Mouse (Mus musculus): ENCODE data around the gene Cacna1b. TPM values are rescaled to one million over a fixed set of nuclear protein-coding genes. Genes with fewer than 3 reads are reported as not detected.

The Cacna1b gene
- polyA plus RNA-seq, 1 experiment from 2014 or later = 2.1 TPM

GRCm38 (mm10) chr2:24684796-24685195 is 78.2 kb downstream of the Cacna1b start:
- DNase-seq (ENCODE audit: low spot score) = no peak
- Histone ChIP-seq H3K4me3 (ENCODE audit: low read depth, low read length) (no peak overlapping the region), H3K4me2 (ENCODE audit: low read depth, low read length) (no peak overlapping the region), H3K27ac (replicated peaks; ENCODE audit: low read depth, low read length) (no peak overlapping the region), H3K9me3 (replicated peaks; ENCODE audit: control insufficient read depth, low read length) (no peaks in the 10 kb centered on the region), H3K27me3 (ENCODE audit: control insufficient read depth, insufficient read depth, low read length) (peaks cover under 1% of the 10 kb centered on the region; the same call in 1 of the 2 replicates), H3K36me3 (replicated peaks; ENCODE audit: control insufficient read depth, insufficient read depth, low read depth, low read length) (no peaks in the 10 kb centered on the region), H3K4me1 (ENCODE audit: control insufficient read depth, insufficient read depth, low read length) (no peaks in the 10 kb centered on the region), H3K9ac (replicated peaks; ENCODE audit: low read length) (no peak overlapping the region)
- no peak for ATAC-seq (replicated peaks; ENCODE audit: insufficient number of reproducible peaks, low FRiP score, low TSS enrichment, low read depth)
- 89% methylated on average over 4 of the region's 4 CpGs for WGBS

GRCm38 (mm10) chr2:24683266-24683665 is 79.7 kb downstream of the Cacna1b start:
- ATAC-seq (replicated peaks; ENCODE audit: insufficient number of reproducible peaks, low FRiP score, low TSS enrichment, low read depth) = no peak
- Histone ChIP-seq H3K4me3 (ENCODE audit: low read depth, low read length) (no peak overlapping the region), H3K27ac (replicated peaks; ENCODE audit: low read depth, low read length) (no peak overlapping the region), H3K27me3 (ENCODE audit: control insufficient read depth, insufficient read depth, low read length) (peaks cover 2% of the 10 kb centered on the region; the same call in 1 of the 2 replicates), H3K4me2 (ENCODE audit: low read depth, low read length) (no peak overlapping the region), H3K36me3 (replicated peaks; ENCODE audit: control insufficient read depth, insufficient read depth, low read depth, low read length) (no peaks in the 10 kb centered on the region), H3K9ac (replicated peaks; ENCODE audit: low read length) (no peak overlapping the region), H3K9me3 (replicated peaks; ENCODE audit: control insufficient read depth, low read length) (no peaks in the 10 kb centered on the region), H3K4me1 (ENCODE audit: control insufficient read depth, insufficient read depth, low read length) (no peaks in the 10 kb centered on the region)
- WGBS = 93% methylated on average over 3 of the region's 3 CpGs
- DNase-seq (ENCODE audit: low spot score) = no peak

GRCm38 (mm10) chr2:24680731-24681130 is 82.2 kb downstream of the Cacna1b start:
- 88% methylated on average over 1 of the region's 1 CpGs for WGBS
- no peak for DNase-seq (ENCODE audit: low spot score)
- Histone ChIP-seq H3K36me3 (replicated peaks; ENCODE audit: control insufficient read depth, insufficient read depth, low read depth, low read length) (no peaks in the 10 kb centered on the region), H3K27ac (replicated peaks; ENCODE audit: low read depth, low read length) (no peak overlapping the region), H3K9me3 (replicated peaks; ENCODE audit: control insufficient read depth, low read length) (no peaks in the 10 kb centered on the region), H3K4me3 (ENCODE audit: low read depth, low read length) (no peak overlapping the region), H3K4me1 (ENCODE audit: control insufficient read depth, insufficient read depth, low read length) (no peaks in the 10 kb centered on the region), H3K4me2 (ENCODE audit: low read depth, low read length) (no peak overlapping the region), H3K27me3 (ENCODE audit: control insufficient read depth, insufficient read depth, low read length) (peaks cover 2% of the 10 kb centered on the region; the same call in 1 of the 2 replicates), H3K9ac (replicated peaks; ENCODE audit: low read length) (no peak overlapping the region)
- ATAC-seq (replicated peaks; ENCODE audit: insufficient number of reproducible peaks, low FRiP score, low TSS enrichment, low read depth) = no peak

- Histone ChIP-seq H3K27ac (replicated peaks; ENCODE audit: low read depth, low read length) (no peak overlapping the region), H3K4me2 (ENCODE audit: low read depth, low read length) (no peak overlapping the region), H3K36me3 (replicated peaks; ENCODE audit: control insufficient read depth, insufficient read depth, low read depth, low read length) (no peaks in the 10 kb centered on the region), H3K4me3 (ENCODE audit: low read depth, low read length) (no peak overlapping the region), H3K4me1 (ENCODE audit: control insufficient read depth, insufficient read depth, low read length) (no peaks in the 10 kb centered on the region), H3K9me3 (replicated peaks; ENCODE audit: control insufficient read depth, low read length) (no peaks in the 10 kb centered on the region), H3K27me3 (ENCODE audit: control insufficient read depth, insufficient read depth, low read length) (peaks cover 2% of the 10 kb centered on the region; the same call in 1 of the 2 replicates), H3K9ac (replicated peaks; ENCODE audit: low read length) (no peak overlapping the region)
- 83% methylated on average over 2 of the region's 2 CpGs for WGBS
- no peak for DNase-seq (ENCODE audit: low spot score)
- ATAC-seq (replicated peaks; ENCODE audit: insufficient number of reproducible peaks, low FRiP score, low TSS enrichment, low read depth) = no peak
These were observed 82.8 kb downstream of the Cacna1b start for GRCm38 (mm10) chr2:24680176-24680575.

DNA sequence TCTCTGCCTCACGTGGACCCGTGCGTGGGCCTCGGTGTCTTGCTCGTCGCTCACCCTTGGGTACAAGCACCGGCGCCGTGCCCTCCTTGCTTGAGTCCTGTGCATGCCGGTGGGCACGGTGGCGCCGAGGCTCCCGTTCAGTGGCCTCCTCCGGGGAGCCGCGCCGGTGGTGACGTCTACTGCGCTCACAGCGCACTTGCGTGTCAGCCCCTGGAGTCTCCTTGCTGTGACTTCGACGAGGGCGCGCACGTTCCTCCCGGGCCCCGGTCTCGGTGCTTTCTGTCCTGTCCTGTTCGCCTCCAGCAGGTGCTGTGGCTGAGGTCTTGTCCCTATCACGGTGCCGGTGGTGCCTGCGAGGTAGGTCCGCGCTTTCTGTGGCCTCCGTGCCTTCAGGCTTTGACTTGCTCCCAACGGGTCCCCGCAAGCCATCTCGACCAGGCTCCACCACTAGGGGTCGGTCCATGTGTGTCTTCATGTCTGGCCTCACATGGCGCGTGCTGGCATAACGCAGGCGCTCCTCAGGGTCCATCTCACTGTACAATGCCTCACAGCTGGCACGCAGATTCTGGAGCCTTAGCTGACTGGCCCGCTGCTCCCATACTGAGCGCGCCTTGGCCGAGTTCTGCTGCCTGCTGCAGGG is 83.8 kb downstream of the Cacna1b start:
- no peaks in the 10 kb centered on the region for H3K36me3 ChIP-seq (replicated peaks; ENCODE audit: control insufficient read depth, insufficient read depth, low read depth, low read length)
- peak overlapping the region; percentile 17 for H3K4me3 ChIP-seq (ENCODE audit: low read depth, low read length)
- peak overlapping the region; percentile 45 for H3K4me2 ChIP-seq (ENCODE audit: low read depth, low read length)
- DNase-seq (ENCODE audit: low spot score) (peak; percentile 72), ATAC-seq (replicated peaks; ENCODE audit: insufficient number of reproducible peaks, low FRiP score, low TSS enrichment, low read depth) (peak; percentile 50; the same call in 1 of the 2 replicates)
- no peak overlapping the region for H3K27ac ChIP-seq (replicated peaks; ENCODE audit: low read depth, low read length)
- no peaks in the 10 kb centered on the region for H3K4me1 ChIP-seq (ENCODE audit: control insufficient read depth, insufficient read depth, low read length)
- no peaks in the 10 kb centered on the region for H3K9me3 ChIP-seq (replicated peaks; ENCODE audit: control insufficient read depth, low read length)
- H3K9ac ChIP-seq (replicated peaks; ENCODE audit: low read length) = no peak overlapping the region; the same call in 1 of the 2 replicates
- peaks cover 2% of the 10 kb centered on the region; the same call in 1 of the 2 replicates for H3K27me3 ChIP-seq (ENCODE audit: control insufficient read depth, insufficient read depth, low read length)
- 28% methylated on average over 50 of the region's 50 CpGs for WGBS

DNA sequence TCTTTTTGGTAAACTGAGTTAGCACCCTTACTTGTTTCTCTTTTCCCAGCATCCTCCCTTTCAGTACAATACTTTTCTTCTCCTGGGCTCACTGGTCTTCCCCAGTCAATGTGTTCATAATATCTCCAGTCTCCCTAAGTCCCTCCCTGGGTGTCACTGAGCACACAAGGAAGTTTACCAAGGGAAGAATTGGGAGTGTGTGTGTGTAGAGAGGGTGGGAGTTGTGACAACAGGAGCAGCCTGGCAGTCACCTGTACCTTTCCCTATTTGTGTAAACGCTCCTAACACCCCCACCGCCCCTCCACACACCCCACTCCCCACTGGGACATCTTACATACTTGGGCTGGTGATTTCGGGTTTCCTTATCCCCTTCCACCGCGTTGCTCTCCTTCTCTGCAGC is 84.4 kb downstream of the Cacna1b start:
- H3K4me3 ChIP-seq (ENCODE audit: low read depth, low read length) = no peak overlapping the region
- no peak for ATAC-seq (replicated peaks; ENCODE audit: insufficient number of reproducible peaks, low FRiP score, low TSS enrichment, low read depth)
- no peak for DNase-seq (ENCODE audit: low spot score)
- H3K27me3 ChIP-seq (ENCODE audit: control insufficient read depth, insufficient read depth, low read length) = peaks cover 2% of the 10 kb centered on the region; the same call in 1 of the 2 replicates
- no peak overlapping the region; the same call in 1 of the 2 replicates for H3K4me2 ChIP-seq (ENCODE audit: low read depth, low read length)
- no peaks in the 10 kb centered on the region for H3K9me3 ChIP-seq (replicated peaks; ENCODE audit: control insufficient read depth, low read length)
- no peak overlapping the region for H3K9ac ChIP-seq (replicated peaks; ENCODE audit: low read length)
- no peak overlapping the region for H3K27ac ChIP-seq (replicated peaks; ENCODE audit: low read depth, low read length)
- WGBS = 62% methylated on average over 5 of the region's 5 CpGs
- H3K36me3 ChIP-seq (replicated peaks; ENCODE audit: control insufficient read depth, insufficient read depth, low read depth, low read length) = no peaks in the 10 kb centered on the region
- H3K4me1 ChIP-seq (ENCODE audit: control insufficient read depth, insufficient read depth, low read length) = no peaks in the 10 kb centered on the region

- 68% methylated on average over 4 of the region's 4 CpGs for WGBS
- DNase-seq (ENCODE audit: low spot score) = no peak
- no peak for ATAC-seq (replicated peaks; ENCODE audit: insufficient number of reproducible peaks, low FRiP score, low TSS enrichment, low read depth)
- H3K4me1 ChIP-seq (ENCODE audit: control insufficient read depth, insufficient read depth, low read length) = no peaks in the 10 kb centered on the region
- H3K4me3 ChIP-seq (ENCODE audit: low read depth, low read length) = no peak overlapping the region
- no peak overlapping the region for H3K4me2 ChIP-seq (ENCODE audit: low read depth, low read length)
- H3K36me3 ChIP-seq (replicated peaks; ENCODE audit: control insufficient read depth, insufficient read depth, low read depth, low read length) = no peaks in the 10 kb centered on the region
- H3K27ac ChIP-seq (replicated peaks; ENCODE audit: low read depth, low read length) = no peak overlapping the region
- H3K27me3 ChIP-seq (ENCODE audit: control insufficient read depth, insufficient read depth, low read length) = peaks cover 2% of the 10 kb centered on the region; the same call in 1 of the 2 replicates
- no peaks in the 10 kb centered on the region for H3K9me3 ChIP-seq (replicated peaks; ENCODE audit: control insufficient read depth, low read length)
- H3K9ac ChIP-seq (replicated peaks; ENCODE audit: low read length) = no peak overlapping the region
These were observed 84.8 kb downstream of the Cacna1b start for GRCm38 (mm10) chr2:24678110-24678509.

GRCm38 (mm10) chr2:24677629-24678028 is 85.3 kb downstream of the Cacna1b start:
- Histone ChIP-seq H3K9ac (replicated peaks; ENCODE audit: low read length) (no peak overlapping the region), H3K9me3 (replicated peaks; ENCODE audit: control insufficient read depth, low read length) (no peaks in the 10 kb centered on the region), H3K27me3 (ENCODE audit: control insufficient read depth, insufficient read depth, low read length) (peaks cover 2% of the 10 kb centered on the region; the same call in 1 of the 2 replicates), H3K4me3 (ENCODE audit: low read depth, low read length) (no peak overlapping the region), H3K4me2 (ENCODE audit: low read depth, low read length) (no peak overlapping the region), H3K4me1 (ENCODE audit: control insufficient read depth, insufficient read depth, low read length) (no peaks in the 10 kb centered on the region), H3K27ac (replicated peaks; ENCODE audit: low read depth, low read length) (no peak overlapping the region), H3K36me3 (replicated peaks; ENCODE audit: control insufficient read depth, insufficient read depth, low read depth, low read length) (no peaks in the 10 kb centered on the region)
- ATAC-seq (replicated peaks; ENCODE audit: insufficient number of reproducible peaks, low FRiP score, low TSS enrichment, low read depth) = 0 out of 2 replicates have a peak, but pooled peaks have one; percentile 51
- 94% methylated on average over 3 of the region's 3 CpGs for WGBS
- no peak for DNase-seq (ENCODE audit: low spot score)
